Mouse (Mus musculus): ENCODE measurements around the gene Crb2. TPM values are rescaled to one million over a fixed set of nuclear protein-coding genes. Genes with fewer than 3 reads are reported as not detected.

Gene Crb2
- total RNA-seq (2021) (under 1 TPM; 0.32 to 0.73 TPM), polyA plus RNA-seq (2012; rRNA removed) (0.47 and 0.86 TPM in 2 replicates)
- long read RNA-seq: 0 reads

DNA sequence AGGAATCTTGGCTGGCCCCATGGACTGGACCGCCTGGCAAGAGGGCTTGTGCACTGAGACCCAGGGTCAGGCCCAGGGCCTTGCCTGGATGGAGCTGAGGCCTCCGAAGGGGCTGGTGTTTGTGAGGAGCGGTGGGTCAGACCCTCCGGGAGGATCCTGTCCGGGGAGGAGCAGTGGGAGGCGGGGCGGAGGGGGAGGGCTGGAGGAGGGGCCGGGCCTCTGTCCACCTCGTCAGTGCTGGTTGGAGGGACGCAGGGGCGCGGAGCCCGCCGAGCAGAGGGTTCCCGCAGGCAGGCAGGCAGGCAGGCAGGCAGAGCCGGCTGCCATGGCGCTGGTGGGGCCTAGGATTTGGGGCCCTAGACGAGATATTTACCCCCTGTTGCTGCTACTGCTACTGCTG lies at the start of gene Crb2:
Gene Crb2 (plus strand): TSS at position 234 of the 400 bp plus-strand sequence.
- no peak for DNase-seq

DNA sequence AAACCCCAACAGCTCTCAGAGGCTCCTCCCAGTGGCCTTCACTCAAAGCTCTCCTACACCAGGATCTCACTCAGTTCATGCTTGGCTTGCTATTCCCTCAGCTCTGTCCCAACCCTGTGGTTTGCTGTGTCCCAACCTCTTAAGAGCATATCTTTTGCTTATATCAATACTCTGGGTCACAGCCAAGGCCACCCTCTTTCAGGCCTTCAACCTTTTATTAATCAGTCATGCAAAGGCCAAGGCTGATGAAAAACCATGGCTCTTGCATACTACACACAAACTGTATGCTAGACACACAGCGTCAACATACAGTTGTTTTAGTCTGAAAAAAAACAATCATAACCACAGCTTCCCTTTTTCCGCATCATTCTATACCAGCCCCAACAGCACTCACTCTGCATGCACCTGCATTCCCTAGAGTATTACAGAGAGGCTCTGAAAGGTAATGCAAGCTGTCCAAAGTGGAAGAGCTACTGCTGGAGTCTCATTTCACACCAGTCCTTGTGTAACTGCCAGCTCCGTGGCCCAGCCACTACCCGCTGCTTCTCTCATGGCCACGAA lies 44.7 kb upstream of the Crb2 start:
- peak; percentile 84 for DNase-seq

DNA sequence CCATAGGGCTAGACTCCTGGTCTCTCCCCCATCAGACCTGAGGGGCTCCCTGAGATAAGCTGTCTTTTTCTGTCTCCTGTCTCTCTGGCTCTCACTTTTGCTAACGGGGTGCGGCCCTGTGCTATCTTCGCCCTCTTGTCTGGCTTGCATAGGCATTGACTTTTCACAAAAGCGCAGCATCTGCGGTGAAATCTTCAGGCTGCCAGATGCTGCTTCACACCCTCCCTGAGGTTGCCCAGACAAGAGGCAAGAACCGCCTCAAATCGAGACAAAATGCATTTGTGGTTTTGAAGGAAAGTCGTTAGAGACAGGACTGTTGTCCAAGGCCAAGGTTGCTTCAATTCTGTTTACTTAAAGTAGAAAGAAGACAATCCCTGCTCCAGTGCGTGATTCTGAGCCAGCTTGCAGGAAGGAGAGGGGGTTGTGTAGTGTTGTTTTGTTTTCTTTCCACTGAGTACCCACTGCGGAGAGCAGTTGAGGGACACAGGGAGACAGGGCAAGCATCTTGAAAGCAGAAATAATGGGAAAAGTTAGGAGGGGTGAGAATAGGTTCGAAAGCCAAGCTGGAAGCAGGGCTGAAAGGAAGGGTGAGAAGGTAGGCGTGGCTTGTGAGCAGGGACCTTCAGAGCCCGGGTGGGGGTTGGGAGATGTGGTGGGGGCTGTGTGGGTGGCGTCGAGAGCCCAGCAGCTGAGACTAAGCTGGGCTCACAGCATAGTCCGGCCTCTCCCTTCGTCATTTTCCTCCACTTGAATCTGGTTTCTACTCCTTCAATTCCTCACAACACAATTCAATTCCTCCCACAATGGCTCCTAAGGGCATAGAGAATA lies 40.9 kb upstream of the Crb2 start:
- DNase-seq: peak; percentile 49

DNA sequence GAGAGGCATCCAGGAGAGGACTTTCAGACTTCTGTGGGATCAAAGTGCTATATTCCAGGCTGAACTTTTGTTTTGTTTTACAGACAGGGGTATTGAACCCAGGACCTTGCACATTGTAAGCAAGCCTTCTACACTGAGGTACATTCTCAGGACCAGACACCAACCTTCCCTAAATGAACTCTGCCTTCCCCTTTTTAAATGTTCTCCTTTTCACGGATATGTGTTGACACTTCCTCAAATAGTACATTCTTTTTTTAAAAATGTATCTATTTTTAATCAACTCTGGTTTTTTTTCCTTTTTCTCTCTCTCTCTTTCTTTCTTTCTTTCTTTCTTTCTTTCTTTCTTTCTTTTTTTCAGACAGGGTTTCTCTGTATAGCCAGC lies 40.3 kb upstream of the Crb2 start:
- no peak for DNase-seq

DNA sequence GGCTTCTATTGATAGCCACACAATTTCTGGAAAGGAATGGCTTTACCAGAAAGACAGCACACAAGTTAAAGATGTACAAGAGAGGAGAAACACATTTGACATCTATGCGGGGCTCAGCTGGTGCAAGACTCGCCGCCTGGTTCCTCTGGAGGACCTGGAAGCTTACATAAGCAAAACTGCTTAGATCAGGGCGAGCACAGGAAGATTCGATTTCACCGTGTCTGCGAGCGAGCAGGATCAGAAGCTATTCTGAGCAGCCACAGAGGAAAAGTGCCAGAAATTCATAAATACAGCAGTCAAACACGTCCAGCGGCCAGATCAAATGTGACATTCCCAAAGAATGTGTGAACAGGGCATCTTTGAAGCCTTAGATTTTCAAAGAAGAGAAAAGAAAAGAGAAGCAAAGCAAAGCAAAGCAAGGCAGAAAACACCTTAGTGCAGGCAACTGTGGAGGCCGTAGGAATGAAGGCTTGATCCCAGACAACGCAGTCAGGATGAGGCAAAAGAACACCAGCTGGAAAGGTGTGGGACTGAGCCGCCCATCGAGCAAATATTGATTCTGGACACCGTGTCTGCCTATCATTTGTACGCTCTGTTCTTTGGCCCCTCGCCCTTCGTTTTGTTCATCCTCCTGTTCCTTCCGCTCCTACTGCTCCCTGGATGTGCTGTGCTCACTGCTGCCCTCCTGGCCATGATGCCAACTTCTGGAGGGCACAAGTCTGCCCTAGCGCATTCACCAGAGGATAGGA lies 34.1 kb upstream of the Crb2 start:
- DNase-seq: no peak

DNA sequence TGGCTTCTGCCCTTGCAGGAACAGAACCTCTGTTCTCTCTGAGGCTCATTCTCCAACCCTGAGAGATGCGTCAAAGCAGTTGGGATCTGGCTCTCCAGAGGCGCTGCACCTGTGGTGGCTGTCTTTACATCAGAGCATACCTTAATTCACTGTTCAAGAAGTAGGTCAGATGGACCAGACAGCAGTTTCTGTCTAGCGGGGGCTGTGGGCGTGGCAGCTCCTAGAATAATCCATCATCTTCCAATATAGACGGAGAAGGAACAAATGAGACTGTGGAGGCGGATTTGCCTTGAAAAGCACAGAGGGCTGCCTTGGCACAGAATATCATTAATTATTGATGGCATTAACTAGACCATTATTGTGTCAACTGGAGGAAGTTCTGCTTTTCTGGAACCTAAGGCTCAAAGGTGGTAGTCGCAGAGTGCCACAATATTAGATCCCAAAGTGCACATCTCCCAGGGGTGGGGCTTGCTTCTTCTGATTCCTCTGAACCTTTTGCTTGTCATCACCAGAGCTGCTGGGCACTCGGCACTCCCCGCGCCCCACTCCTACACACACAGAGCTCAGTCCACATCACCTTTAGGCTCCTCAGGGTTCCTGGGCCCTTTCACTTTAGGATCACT lies 31.2 kb upstream of the Crb2 start:
- DNase-seq: no peak

DNA sequence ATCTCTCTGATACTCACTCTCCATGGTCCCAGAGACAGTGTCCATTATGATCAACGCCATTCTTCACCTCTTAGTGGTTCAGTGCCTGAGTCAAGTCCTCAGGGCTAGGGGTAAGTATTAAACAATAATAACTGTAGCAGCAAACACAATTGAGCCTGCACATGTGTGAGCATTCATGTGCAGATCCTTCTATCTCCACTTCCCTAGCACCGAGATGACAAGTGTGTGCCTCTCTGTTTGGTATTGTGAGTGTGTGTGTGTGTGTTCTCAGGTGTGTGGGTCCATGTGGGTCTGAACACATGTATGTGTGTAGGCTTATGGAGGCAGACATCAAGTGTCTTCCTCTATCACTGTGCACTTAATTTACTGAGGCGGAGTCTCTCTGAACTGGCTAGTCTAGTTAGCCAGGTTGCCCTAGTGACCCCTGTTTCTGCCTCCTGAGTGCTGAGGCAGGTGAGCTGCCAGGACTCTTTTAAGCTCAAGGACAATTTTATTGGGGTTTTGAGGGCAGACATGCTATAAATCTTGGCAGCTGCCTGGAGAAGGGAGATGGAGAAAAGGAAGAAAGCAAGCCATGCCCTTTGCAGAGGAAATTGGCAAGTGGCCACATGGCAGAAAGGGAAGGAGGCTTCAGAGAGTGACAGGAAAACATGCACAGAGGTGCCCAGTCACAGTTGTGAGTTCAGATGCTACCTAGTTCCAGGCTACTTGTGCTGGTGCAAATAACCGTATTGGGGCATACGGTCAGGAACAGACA lies 29.6 kb upstream of the Crb2 start:
- no peak for DNase-seq

DNA sequence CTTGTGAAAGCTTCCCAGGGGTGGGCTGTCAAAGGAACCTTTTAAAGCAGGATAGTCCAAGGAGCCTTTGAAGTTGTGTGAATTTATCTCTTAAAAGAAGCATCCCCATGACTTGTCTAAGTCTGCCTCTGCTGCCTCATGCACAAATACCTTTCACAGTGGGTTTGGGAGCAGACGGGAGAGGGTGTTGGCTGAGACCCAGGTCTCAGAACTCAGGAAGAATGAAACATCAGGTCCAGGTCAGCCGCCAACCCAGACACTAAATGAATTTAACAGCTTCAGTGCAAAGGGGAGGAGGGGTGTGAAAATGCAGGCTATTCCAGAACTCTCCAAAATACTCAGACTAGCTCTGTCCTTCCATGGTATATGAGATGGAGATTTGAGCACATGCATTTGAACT lies 28.1 kb upstream of the Crb2 start:
- DNase-seq: no peak

DNA sequence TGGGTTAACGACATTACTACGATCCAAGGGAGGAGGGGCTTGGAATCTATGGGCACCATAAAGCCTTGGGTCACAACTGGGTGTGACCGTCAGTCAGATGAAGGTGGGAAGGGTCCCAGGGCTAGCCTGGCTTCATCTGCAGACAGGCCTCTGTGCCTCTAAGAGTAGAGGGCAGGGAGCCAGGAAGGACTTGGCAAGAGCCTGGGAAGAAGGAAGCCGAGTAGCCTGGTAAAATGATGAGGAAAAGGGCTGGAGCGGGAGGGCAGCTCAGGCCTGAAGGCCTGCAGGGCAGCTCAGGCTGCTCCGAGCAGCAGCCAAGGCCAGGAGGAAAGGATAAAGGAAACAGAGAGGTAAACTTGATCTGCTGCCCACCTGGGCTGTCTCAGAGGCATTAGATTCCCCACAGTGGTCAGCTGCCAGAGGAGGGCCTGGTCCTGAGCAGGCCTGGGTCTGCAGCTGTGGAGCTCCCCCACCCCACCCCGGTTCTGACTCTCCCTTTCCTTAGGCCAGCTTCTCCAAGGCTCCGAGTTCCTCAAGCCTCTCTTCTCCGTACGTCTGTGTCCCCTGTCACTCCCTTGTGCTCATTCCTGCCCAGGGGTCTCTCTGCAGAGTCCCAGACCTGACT lies 27.5 kb upstream of the Crb2 start:
- DNase-seq: peak; percentile 33

DNA sequence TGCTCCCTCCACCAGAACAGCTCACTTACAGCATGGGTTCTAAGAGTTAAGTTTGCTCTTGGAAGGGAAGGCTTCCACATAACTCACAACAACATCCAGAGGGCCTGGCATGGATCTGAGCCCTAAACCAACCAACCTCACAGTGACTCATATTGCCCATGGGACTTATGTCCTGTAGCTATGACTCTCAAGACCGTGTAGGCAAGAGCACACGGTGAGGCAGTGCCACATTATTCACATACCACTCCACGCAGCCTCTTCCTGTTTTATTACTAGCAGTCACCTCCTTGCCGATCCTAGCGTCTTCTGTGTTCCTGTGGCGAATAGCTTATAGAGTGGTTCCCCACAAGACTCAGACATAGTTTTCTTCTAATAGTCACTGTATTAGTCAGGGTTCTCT lies 26.7 kb upstream of the Crb2 start:
- DNase-seq: no peak

DNA sequence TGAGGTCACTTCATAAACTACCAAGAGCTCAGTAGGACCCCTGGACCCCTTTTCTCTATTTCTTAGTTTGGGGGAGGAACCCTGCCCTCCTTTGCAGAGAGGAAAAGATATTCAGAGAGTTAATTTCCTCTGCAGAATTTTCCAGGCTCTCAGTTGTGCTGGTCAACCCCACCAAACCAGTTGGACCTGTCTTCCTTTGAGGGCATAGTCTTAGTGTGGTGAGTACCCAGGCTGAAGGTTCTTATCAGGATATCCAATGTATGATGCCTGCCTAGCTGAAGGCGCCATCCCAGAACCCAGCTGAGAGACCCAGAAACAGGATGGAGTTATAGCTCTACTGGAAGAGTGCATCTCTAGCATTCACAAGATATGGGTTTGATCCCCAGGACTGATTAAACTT lies 24.9 kb upstream of the Crb2 start:
- DNase-seq: no peak

DNA sequence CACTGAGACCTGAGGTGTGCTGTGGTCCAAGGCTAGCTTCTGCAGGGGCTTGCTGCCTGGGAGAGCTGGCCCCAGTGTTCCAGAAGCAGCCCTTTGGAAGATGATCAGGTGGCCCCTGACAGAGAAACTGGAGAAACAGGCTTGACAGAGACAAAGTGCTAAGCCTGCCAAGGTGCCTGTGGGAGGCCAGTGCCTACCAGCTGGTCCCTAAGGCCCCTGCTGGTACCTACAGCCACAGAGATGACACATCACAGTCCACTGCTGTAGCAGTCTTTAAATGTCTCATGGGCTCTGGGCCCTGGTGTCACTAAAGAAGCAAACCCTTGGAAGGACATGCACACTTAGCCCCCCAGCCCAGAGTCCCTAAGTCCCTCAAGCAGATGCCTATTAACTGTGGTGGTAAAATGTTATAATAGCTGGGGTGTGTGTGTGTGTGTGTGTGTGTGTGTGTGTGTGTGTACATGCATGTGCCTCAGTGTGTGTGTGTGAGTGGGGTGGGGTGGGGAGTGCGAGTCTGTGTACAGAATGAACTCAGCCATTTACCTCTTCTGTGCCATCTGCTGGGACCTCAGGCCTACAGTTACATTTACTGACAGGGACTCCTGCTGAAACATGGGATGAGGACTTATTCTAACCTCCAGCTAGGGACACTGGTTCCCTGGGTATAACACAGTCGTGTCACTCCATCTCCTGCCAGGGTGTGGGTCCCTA lies 19.7 kb upstream of the Crb2 start:
- DNase-seq: no peak

DNA sequence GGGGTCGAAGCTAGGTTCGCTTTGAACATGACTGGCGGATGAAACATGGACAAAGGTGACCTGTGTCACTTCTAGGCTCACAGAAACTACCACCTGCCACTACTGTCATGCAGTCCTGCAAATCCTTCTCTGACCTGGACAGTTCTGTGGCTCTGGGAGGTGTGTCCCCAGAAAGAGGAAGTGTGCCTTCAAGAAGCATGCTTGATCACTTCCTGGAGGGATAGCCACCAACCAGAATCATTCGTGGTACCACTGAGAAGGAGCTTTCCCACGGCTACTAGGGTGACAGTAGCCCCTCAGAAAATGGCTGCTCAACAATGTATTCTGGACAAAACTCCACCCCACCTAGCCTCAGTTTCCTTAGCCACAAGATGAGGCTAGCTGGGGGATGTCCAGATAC lies 19.0 kb upstream of the Crb2 start:
- DNase-seq: no peak

DNA sequence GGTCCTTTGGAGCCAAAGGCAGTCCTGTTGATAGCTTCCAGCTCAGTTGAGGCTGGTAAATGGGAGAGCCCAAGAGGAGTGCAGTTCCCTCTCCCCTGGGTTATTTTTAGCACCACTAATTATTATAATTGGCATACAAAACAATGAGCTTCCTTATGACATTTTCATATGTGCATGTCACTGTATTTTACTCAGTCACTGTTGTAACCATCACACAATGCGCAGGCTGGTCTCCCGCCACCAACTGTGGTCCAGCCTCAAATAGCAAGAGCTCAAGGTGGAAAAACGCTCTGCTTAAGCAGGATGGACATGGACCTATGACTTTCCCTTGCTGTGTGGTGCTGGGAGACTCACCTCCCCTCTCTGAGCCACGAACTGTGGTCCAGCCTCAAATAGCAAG lies 18.3 kb upstream of the Crb2 start:
- DNase-seq: no peak

DNA sequence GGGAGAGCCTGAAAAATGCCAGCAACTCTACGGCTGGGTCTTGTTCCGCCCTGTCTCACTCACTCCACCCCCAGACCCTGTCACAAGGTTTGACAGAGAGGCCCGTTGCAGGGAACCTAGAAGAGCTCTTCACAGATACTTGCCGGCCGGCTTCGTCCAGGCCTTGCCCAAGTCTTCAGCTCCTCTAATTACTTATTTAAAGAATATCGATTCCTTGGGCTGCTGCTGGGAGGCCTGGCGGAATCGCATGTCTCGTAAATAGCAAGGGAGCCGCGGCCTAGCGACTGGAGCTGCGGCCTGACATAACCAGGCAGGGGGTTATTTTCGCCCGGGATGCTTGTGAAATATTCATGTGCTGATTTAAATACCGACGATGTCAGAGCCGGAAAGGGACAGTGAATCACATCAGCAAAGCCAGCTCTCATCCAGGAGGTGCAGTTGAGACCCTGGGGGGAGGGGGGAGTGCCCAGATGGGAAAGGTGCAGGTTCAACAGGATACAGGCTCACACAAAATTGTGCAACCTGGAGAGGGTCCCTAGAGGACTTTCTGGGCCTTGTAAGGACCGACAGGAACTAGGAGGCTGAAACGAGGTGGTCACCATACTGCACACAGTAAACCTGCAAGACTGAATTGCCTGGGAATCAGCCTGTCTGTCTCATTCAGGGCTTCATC lies 17.6 kb upstream of the Crb2 start:
- no peak for DNase-seq

DNA sequence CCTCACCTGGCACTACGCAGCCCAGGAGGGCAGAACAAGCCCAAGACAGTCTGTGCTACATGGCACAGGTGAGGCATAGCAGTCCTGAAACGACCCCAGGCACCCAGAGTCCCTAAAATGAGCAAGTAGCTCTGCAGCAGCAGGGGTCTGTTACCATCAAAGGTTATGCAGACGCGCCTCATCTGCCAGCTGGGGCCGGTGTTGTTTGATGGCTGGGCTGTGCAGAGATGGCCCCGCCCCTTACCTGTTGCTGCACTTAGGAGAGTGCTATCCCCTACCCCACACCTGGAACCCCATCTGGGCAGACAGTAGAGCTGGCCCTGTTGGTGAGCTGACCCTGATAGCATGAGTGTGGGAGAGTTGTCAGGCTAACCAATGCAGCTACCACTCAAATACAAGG lies 15.4 kb upstream of the Crb2 start:
- no peak for DNase-seq

DNA sequence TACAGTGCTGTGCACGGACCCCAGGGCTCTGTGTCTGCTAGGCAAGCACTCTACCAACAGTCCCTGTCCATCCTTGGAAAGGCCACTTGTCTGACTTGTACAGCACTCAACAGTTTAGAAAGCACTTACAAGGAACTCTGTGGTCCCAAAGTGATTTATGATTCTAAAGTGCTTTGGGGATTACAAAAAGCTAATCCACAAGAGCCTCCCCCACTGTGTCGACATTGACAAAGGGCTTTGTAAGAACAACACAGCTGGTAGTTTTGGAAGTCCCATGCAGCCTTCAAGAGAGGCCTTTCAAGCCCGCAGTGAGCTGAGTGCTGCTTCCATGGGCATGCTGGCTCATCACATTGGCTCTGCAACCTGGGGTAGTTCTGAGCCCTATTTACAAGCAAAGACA lies 12.4 kb upstream of the Crb2 start:
- DNase-seq: no peak

DNA sequence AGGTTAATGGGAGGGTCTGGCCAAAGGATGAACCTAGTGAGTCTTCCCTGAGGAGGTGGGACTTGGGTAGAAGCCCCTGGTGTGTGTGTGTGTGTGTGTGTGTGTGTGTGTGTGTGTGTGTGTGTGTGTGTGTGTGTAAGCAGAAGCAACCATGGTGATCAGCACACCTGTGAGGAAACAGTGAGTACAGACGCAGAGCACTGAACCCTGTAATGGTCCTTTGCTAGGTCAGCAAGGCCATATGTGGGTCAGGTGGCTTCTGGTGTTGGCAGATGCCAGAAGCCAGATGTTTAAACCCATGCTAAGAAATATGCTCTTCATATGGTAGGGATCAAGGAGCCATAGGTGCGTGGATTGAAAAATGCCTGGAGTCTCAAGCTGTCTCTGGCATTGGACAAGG lies 11.5 kb upstream of the Crb2 start:
- DNase-seq: no peak

DNA sequence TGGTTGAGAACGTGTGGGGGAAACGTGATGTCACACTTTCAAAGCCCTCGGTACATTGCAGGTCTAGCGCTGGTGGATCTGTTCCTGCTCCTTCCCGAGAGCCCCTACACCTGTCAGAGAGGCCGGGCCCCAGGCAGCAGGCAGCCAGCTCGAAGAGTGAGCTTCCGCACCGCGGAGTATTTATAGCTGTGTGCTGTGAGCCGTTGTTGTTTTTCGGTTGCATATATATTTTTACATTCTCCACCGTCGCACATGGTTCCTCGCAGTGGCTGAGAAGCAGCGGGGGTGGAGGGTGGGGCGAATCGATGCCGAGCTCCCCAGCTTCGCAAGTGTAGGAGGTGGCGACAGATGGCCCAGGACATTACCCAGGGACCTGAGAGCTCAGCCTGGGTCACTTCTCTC lies 11.0 kb upstream of the Crb2 start:
- no peak for DNase-seq

DNA sequence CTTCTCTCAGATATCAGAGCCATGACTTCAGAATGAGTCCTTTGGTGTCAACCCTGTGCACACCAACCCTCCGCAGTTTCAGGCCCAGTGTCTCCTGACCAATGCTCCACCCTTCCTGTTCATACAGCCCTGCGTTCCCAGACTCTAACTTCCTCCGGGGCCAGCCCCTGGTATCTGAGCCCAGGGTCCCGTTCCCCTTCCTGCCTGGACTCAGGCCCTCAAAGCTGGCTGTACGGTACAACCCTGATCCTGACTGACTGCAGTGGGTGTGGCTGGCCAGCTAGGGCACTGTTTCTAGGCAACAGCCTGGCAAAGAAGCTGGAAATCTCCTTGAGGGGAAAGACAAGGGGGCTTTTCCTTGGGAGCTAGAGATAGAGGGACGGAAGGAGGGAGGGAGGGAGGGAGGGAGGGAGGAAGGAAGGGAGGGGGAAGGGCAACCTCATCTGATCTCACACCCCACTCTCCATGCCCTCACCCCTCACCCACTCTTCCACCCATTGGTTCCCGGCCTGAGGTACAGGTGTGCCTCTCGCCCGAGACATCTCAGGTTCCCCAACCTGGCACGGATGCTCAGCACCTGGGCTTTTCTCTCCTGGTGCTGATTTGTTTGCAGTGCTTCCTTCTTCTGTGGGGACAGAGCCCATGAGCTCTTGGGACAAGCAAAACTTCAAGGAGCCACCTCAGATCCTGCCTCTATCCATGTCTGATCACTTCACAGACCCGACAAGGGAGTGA lies 9.9 kb upstream of the Crb2 start:
- DNase-seq: no peak
